Mouse (Mus musculus): ENCODE measurements around the gene Prcd. TPM values are rescaled to one million over a fixed set of nuclear protein-coding genes. Genes with fewer than 3 reads are reported as not detected.
A peak's percentile ranks its signal among the peaks of the same experiment; 100 is the strongest.

Prcd gene
- polyA plus RNA-seq, 1 experiment from 2014 or later: 3.2 TPM

- H3K9ac ChIP-seq: no peak overlapping the region
- no peaks in the 10 kb centered on the region for H3K9me3 ChIP-seq
- ATAC-seq (ENCODE audit: borderline replicate concordance, extremely low read depth, low FRiP score, low TSS enrichment): no peak
- no peak overlapping the region for H3K27ac ChIP-seq
- H3K4me3 ChIP-seq: no peak overlapping the region
- peaks cover 2% of the 10 kb centered on the region; the same call in 1 of the 2 replicates for H3K4me1 ChIP-seq
- H3K4me2 ChIP-seq: no peak overlapping the region
- H3K36me3 ChIP-seq: no peaks in the 10 kb centered on the region; the same call in 1 of the 2 replicates
- H3K27me3 ChIP-seq: no peaks in the 10 kb centered on the region
- 70% methylated on average over 8 of the region's 8 CpGs for WGBS
These were observed 34.6 kb downstream of the Prcd start for GRCm38 (mm10) chr11:116687897-116688296.

GRCm38 (mm10) chr11:116689622-116690021 lies 36.3 kb downstream of the Prcd start:
- 93% methylated on average over 10 of the region's 10 CpGs for WGBS
- no peaks in the 10 kb centered on the region for H3K9me3 ChIP-seq
- H3K4me1 ChIP-seq: peaks cover 7% of the 10 kb centered on the region
- H3K9ac ChIP-seq: no peak overlapping the region
- H3K36me3 ChIP-seq: no peaks in the 10 kb centered on the region; the same call in 1 of the 2 replicates
- peaks cover 8% of the 10 kb centered on the region; the same call in 1 of the 2 replicates for H3K27me3 ChIP-seq
- H3K27ac ChIP-seq: no peak overlapping the region
- H3K4me2 ChIP-seq: no peak overlapping the region
- no peak for ATAC-seq (ENCODE audit: borderline replicate concordance, extremely low read depth, low FRiP score, low TSS enrichment)
- no peak overlapping the region for H3K4me3 ChIP-seq

GRCm38 (mm10) chr11:116690701-116691575 lies 37.6 kb downstream of the Prcd start:
- H3K9me3 ChIP-seq: no peaks in the 10 kb centered on the region
- WGBS: 63% methylated on average over 18 of the region's 18 CpGs
- ATAC-seq (ENCODE audit: borderline replicate concordance, extremely low read depth, low FRiP score, low TSS enrichment): no peak

GRCm38 (mm10) chr11:116693899-116694249 lies 40.5 kb downstream of the Prcd start:
- 44% methylated on average over 4 of the region's 4 CpGs for WGBS
- H3K4me2 ChIP-seq: peak overlapping the region; percentile 92
- H3K4me1 ChIP-seq: peaks cover 12% of the 10 kb centered on the region
- H3K36me3 ChIP-seq: no peaks in the 10 kb centered on the region
- H3K4me3 ChIP-seq: peak overlapping the region; percentile 60
- H3K9ac ChIP-seq: peak overlapping the region; percentile 62
- H3K9me3 ChIP-seq: no peaks in the 10 kb centered on the region
- H3K27me3 ChIP-seq: peaks cover 22% of the 10 kb centered on the region; the same call in 1 of the 2 replicates
- ATAC-seq (ENCODE audit: borderline replicate concordance, extremely low read depth, low FRiP score, low TSS enrichment): no peak
- peak overlapping the region; percentile 70 for H3K27ac ChIP-seq

More at GRCm38 (mm10) chr11:116690701-116691575, 37.6 kb downstream of the Prcd start:
- no peak overlapping the region for H3K9ac ChIP-seq
- H3K27me3 ChIP-seq: peaks cover 19% of the 10 kb centered on the region; the same call in 1 of the 2 replicates
- no peaks in the 10 kb centered on the region for H3K36me3 ChIP-seq
- H3K4me1 ChIP-seq: peaks cover 12% of the 10 kb centered on the region
- no peak overlapping the region for H3K27ac ChIP-seq
- no peak overlapping the region for H3K4me3 ChIP-seq
- H3K4me2 ChIP-seq: no peak overlapping the region

- H3K36me3 ChIP-seq: no peaks in the 10 kb centered on the region
- H3K9me3 ChIP-seq: no peaks in the 10 kb centered on the region
- peak; percentile 89 for ATAC-seq (ENCODE audit: borderline replicate concordance, extremely low read depth, low FRiP score, low TSS enrichment)
- H3K27ac ChIP-seq: peak overlapping the region; percentile 70
- WGBS: 1% methylated on average over 72 of the region's 73 CpGs
- peak overlapping the region; percentile 60 for H3K4me3 ChIP-seq
- H3K9ac ChIP-seq: peak overlapping the region; percentile 62
- H3K27me3 ChIP-seq: peaks cover 22% of the 10 kb centered on the region; the same call in 1 of the 2 replicates
- peaks cover 12% of the 10 kb centered on the region for H3K4me1 ChIP-seq
- peak overlapping the region; percentile 92 for H3K4me2 ChIP-seq
These were observed 41.2 kb downstream of the Prcd start for GRCm38 (mm10) chr11:116694250-116695193.

- H3K27me3 ChIP-seq: peaks cover 22% of the 10 kb centered on the region; the same call in 1 of the 2 replicates
- no peak for ATAC-seq (ENCODE audit: borderline replicate concordance, extremely low read depth, low FRiP score, low TSS enrichment)
- no peak overlapping the region; the same call in 1 of the 2 replicates for H3K4me3 ChIP-seq
- H3K4me1 ChIP-seq: peaks cover 12% of the 10 kb centered on the region
- H3K4me2 ChIP-seq: peak overlapping the region; percentile 92; the same call in 1 of the 2 replicates
- no peak overlapping the region for H3K27ac ChIP-seq
- no peaks in the 10 kb centered on the region for H3K36me3 ChIP-seq
- no peak overlapping the region for H3K9ac ChIP-seq
- 28% methylated on average over 23 of the region's 23 CpGs for WGBS
- H3K9me3 ChIP-seq: no peaks in the 10 kb centered on the region
These were observed 42.0 kb downstream of the Prcd start for GRCm38 (mm10) chr11:116695194-116695880.

GRCm38 (mm10) chr11:116696426-116696825 lies 43.1 kb downstream of the Prcd start:
- no peak overlapping the region for H3K27ac ChIP-seq
- peaks cover 22% of the 10 kb centered on the region; the same call in 1 of the 2 replicates for H3K27me3 ChIP-seq
- WGBS: 80% methylated on average over 4 of the region's 4 CpGs
- peaks cover 12% of the 10 kb centered on the region for H3K4me1 ChIP-seq
- H3K4me2 ChIP-seq: no peak overlapping the region
- ATAC-seq (ENCODE audit: borderline replicate concordance, extremely low read depth, low FRiP score, low TSS enrichment): no peak
- H3K9ac ChIP-seq: no peak overlapping the region
- H3K36me3 ChIP-seq: no peaks in the 10 kb centered on the region
- no peaks in the 10 kb centered on the region for H3K9me3 ChIP-seq
- H3K4me3 ChIP-seq: no peak overlapping the region

GRCm38 (mm10) chr11:116697521-116697920 lies 44.2 kb downstream of the Prcd start:
- no peak overlapping the region for H3K9ac ChIP-seq
- no peaks in the 10 kb centered on the region for H3K36me3 ChIP-seq
- no peak overlapping the region for H3K4me2 ChIP-seq
- H3K27me3 ChIP-seq: peaks cover 22% of the 10 kb centered on the region; the same call in 1 of the 2 replicates
- H3K4me3 ChIP-seq: no peak overlapping the region
- H3K4me1 ChIP-seq: peaks cover 12% of the 10 kb centered on the region
- no peak for ATAC-seq (ENCODE audit: borderline replicate concordance, extremely low read depth, low FRiP score, low TSS enrichment)
- no peak overlapping the region for H3K27ac ChIP-seq
- no peaks in the 10 kb centered on the region for H3K9me3 ChIP-seq
- WGBS: 53% methylated on average over 9 of the region's 9 CpGs

- ATAC-seq (ENCODE audit: borderline replicate concordance, extremely low read depth, low FRiP score, low TSS enrichment): peak; percentile 88
- no peaks in the 10 kb centered on the region for H3K4me1 ChIP-seq
- no peaks in the 10 kb centered on the region for H3K36me3 ChIP-seq
- H3K27ac ChIP-seq: peak overlapping the region; percentile 68
- no peak overlapping the region for H3K4me3 ChIP-seq
- no peaks in the 10 kb centered on the region for H3K9me3 ChIP-seq
- WGBS: 39% methylated on average over 5 of the region's 5 CpGs
- H3K27me3 ChIP-seq: no peaks in the 10 kb centered on the region
- no peak overlapping the region for H3K9ac ChIP-seq
- H3K4me2 ChIP-seq: no peak overlapping the region
These were observed 48.1 kb downstream of the Prcd start for GRCm38 (mm10) chr11:116701377-116701841.

GRCm38 (mm10) chr11:116704336-116705035 lies 51.2 kb downstream of the Prcd start:
- Histone ChIP-seq H3K4me2 (no peak overlapping the region), H3K27ac (0 out of 2 replicates have a peak overlapping the region, but pooled peaks have one; percentile 5), H3K9me3 (0 out of 2 replicates have a peak, but pooled peaks cover 3% of the 10 kb centered on the region), H3K36me3 (no peaks in the 10 kb centered on the region), H3K9ac (no peak overlapping the region), H3K27me3 (no peaks in the 10 kb centered on the region), H3K4me3 (no peak overlapping the region), H3K4me1 (no peaks in the 10 kb centered on the region)
- ATAC-seq (ENCODE audit: borderline replicate concordance, extremely low read depth, low FRiP score, low TSS enrichment): no peak
- 87% methylated on average over 8 of the region's 8 CpGs for WGBS

Data from lung, embryonic 15.5 days (tissue).